Mouse (Mus musculus): ENCODE measurements at regions not wholly inside any gene's neighbourhood (a gene's known extent, or its start where the extent isn't known, plus 50 kb on each side); places are given as distances from the start of the nearest gene placed in this dataset.

DNA sequence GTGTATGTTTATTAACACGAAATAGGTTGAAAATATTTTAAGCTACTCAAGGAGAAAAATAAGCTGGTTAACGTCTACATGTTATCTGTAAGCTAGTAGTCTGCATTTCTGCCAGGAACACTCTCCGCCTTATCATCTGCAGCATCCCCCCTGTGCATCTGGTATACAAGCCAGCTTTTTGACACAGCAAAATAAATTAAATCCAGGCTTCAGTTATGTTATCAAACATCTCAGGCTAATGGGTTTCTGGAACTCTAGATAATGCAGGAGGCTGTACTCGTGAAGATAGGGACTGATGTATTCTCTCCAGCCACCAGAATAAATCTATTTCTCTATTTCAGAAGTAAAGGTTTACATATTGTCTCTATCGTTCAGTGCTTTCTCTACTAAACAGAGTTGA lies 1138.5 kb downstream of the Basp1 start:
- no peak for TF ChIP-seq CTCF (IDR thresholded peaks at IDR 0.05; ENCODE audit: extremely low read depth, insufficient read depth, low read length)
- no peak for TF ChIP-seq POLR2A (IDR thresholded peaks at IDR 0.05; ENCODE audit: extremely low read depth, insufficient read depth, low read length)
- H3K27ac ChIP-seq (ENCODE audit: insufficient read depth, low read length), result no peak overlapping the region
- no peak overlapping the region for H3K4me3 ChIP-seq (ENCODE audit: insufficient read depth, low read length)
- no peaks in the 10 kb centered on the region for H3K4me1 ChIP-seq (ENCODE audit: control insufficient read depth, insufficient read depth, low read length)

DNA sequence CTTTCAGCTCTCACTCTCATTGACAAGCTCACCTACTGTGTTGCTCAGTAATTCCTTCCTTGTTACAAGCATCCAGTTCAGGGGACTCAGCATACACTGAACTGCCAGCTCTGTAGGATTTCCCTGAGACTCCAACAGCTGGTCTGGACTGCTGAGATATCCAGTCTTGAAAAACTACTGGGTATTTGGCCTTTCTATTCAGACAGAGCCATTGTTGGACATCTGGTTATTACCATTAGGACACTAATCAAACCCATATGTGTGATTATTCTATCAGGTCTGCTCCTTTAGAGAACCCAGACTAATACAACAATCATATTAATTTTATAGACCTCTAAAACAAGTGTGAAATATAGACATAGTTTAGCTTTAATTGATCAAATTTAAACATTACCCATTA lies 1146.2 kb downstream of the Basp1 start:
- TF ChIP-seq CTCF (IDR thresholded peaks at IDR 0.05; ENCODE audit: extremely low read depth, insufficient read depth, low read length) (no peak), POLR2A (IDR thresholded peaks at IDR 0.05; ENCODE audit: extremely low read depth, insufficient read depth, low read length) (no peak)
- H3K27ac ChIP-seq (ENCODE audit: insufficient read depth, low read length), result no peak overlapping the region
- no peaks in the 10 kb centered on the region for H3K4me1 ChIP-seq (ENCODE audit: control insufficient read depth, insufficient read depth, low read length)
- no peak overlapping the region for H3K4me3 ChIP-seq (ENCODE audit: insufficient read depth, low read length)
